Mouse (Mus musculus): ENCODE measurements at regions not wholly inside any gene's neighbourhood (a gene's known extent, or its start where the extent isn't known, plus 50 kb on each side); places are given as distances from the start of the nearest gene placed in this dataset.
A peak's percentile ranks its signal among the peaks of the same experiment; 100 is the strongest.

DNA sequence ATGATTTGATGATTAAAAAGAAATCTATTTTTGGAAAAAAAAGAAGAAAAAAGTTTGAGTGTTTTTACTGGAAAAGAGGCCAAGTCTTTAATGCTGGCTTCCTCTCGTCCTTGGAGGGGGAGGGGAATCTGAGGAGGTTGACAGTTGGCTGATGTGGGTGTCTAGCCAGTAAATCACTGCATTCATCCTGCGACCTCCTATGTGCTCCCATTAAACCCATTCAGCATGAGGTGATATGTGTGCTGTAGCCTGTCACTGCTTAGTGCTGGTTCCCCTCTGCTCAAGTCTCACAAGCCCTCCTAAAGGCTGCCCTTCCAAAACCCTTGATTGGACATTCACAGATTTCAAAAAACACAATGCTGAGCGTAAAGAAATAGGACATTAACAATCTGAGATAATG is 68.7 kb downstream of the Atoh1 start:
- DNase-seq (ENCODE audit: low read depth, low spot score), result peak; percentile 27

GRCm38 (mm10) chr6:64798804-64799203 is 69.9 kb downstream of the Atoh1 start:
- no peak for DNase-seq (ENCODE audit: low read depth, low spot score)

DNA sequence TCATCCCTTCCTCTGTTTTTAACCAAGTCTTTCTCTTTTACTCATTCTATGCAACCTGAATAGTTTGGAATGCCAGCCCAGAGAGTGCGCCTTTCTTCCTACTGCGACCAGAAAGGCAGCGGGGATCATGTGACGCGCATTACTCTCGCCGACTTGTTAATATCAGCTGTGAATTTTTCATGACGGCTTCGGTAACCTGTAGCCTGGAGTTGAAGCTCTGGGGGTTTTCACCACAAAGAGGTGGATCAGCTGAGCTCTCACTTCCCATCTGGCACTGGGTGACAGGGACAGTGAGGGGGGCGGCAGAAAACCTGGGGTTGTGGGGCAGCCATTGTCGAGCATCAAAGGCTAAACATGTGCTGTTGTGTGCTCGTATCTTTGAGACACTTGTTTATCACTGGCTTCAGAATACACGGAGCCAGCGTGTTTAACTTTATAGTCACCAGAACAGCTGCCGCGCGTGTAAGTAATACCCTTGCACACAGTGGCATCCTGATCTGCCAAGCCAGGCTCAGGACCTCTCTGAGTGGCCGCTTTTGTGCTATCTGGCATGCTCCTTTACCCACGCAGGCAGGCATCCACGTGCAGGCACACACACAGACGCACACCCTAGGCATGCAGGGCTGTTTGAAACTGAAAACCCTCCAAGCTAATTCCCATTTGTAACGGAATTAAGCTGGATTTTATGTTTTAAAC is 70.5 kb downstream of the Atoh1 start:
- DNase-seq (ENCODE audit: low read depth, low spot score), result peak; percentile 51

DNA sequence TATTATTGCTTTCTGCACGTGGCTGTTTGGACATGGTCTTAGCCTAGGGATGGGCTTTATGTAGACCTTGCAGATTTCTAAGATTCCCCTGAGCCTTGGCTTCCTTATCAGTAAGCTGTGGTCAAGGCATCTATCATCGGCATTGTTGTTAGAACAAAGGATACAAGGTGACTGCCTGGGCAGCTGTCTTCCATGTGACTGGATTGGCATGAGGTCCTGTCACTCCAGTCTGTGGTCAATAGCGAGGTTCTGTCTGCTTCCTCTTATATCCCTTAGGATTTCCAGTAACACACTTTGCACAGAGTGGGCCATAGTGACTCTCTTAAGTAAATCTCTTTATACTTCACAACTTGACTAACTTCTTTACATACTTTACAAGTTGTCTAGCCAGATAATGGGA is 72.0 kb downstream of the Atoh1 start:
- no peak for DNase-seq (ENCODE audit: low read depth, low spot score)

DNA sequence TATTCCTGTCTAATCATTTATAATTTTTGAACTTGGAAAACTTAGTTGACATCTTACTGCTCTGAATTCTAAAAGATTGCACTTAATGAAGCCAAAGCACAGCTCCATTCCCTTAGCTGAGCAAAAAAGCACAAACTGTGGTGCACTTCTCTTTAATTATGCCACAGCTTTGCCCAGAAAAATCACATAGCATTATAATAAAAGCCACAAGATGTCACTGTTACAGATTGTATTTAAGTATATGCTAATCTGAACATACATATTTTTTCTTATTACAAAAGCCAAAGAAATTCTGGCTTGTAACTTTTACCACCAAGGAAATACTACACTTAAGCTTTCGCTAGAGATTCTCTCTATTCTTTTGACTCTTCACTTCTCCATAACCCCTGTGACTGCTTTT is 86.2 kb downstream of the Atoh1 start:
- no peak for DNase-seq (ENCODE audit: low read depth, low spot score)

GRCm38 (mm10) chr6:64849097-64849648 is 120.2 kb downstream of the Atoh1 start:
- peak; percentile 16 for DNase-seq (ENCODE audit: low read depth, low spot score)

- DNase-seq (ENCODE audit: low read depth, low spot score), result no peak
These were observed 134.0 kb downstream of the Atoh1 start for GRCm38 (mm10) chr6:64862901-64863300.

- DNase-seq (ENCODE audit: low read depth, low spot score), result no peak
These were observed 146.0 kb upstream of the Smarcad1 start for GRCm38 (mm10) chr6:64896420-64896819.

All from mesoderm, embryonic 11.5 days (tissue).